Mouse (Mus musculus): Measurements from ENCODE around the gene Arhgap6. TPM values are rescaled to one million over a fixed set of nuclear protein-coding genes. Genes with fewer than 3 reads are reported as not detected.
A peak's percentile ranks its signal among the peaks of the same experiment; 100 is the strongest.
"Not testable (repeated sequence)": the region's sequence is repeated elsewhere in the genome, so short reads cannot be mapped to it uniquely, and the experiment has no call there.

Gene Arhgap6
- polyA plus RNA-seq, 1 experiment = 1.1 TPM

GRCm38 (mm10) chrX:169261034-169261433, 466.1 kb downstream of the Arhgap6 start:
- WGBS = 76% methylated on average over 3 of the region's 3 CpGs
- no peak for DNase-seq (ENCODE audit: low read depth, low spot score)

GRCm38 (mm10) chrX:169262212-169262611, 467.3 kb downstream of the Arhgap6 start:
- 70% methylated on average over 2 of the region's 2 CpGs for WGBS
- DNase-seq (ENCODE audit: low read depth, low spot score) = no peak

- no peak for DNase-seq (ENCODE audit: low read depth, low spot score)
- 66% methylated on average over 8 of the region's 8 CpGs for WGBS
Observed at GRCm38 (mm10) chrX:169263433-169264172, 468.7 kb downstream of the Arhgap6 start.

GRCm38 (mm10) chrX:169299579-169299978, 504.7 kb downstream of the Arhgap6 start:
- 55% methylated on average over 4 of the region's 4 CpGs for WGBS
- DNase-seq (ENCODE audit: low read depth, low spot score) = no peak

- WGBS = 72% methylated on average over 26 of the region's 26 CpGs
- DNase-seq (ENCODE audit: low read depth, low spot score) = no peak
Observed at GRCm38 (mm10) chrX:169302271-169303045, 507.6 kb downstream of the Arhgap6 start.

- no peak for DNase-seq (ENCODE audit: low read depth, low spot score)
- 35% methylated on average over 3 of the region's 3 CpGs for WGBS
Observed at GRCm38 (mm10) chrX:169303945-169304344, 509.0 kb downstream of the Arhgap6 start.

- DNase-seq (ENCODE audit: low read depth, low spot score) = no peak
- WGBS = 59% methylated on average over 3 of the region's 3 CpGs
Observed at GRCm38 (mm10) chrX:169308559-169308958, 513.7 kb downstream of the Arhgap6 start.

- WGBS = 30% methylated on average over 12 of the region's 12 CpGs
- DNase-seq (ENCODE audit: low read depth, low spot score) = no peak
Observed at GRCm38 (mm10) chrX:169319066-169319760, 524.3 kb downstream of the Arhgap6 start.

- WGBS = 32% methylated on average over 97 of the region's 97 CpGs
- peak; percentile 54 for DNase-seq (ENCODE audit: low read depth, low spot score)
Observed at GRCm38 (mm10) chrX:169319945-169320667, 525.2 kb downstream of the Arhgap6 start, which contains the start of gene Hccs. Hccs (minus strand) TSS chrX:169320372.

GRCm38 (mm10) chrX:169320668-169321005, 525.7 kb downstream of the Arhgap6 start:
- 27% methylated on average over 15 of the region's 15 CpGs for WGBS
- DNase-seq (ENCODE audit: low read depth, low spot score) = not testable (repeated sequence)

GRCm38 (mm10) chrX:169325929-169326595, 531.2 kb downstream of the Arhgap6 start:
- DNase-seq (ENCODE audit: low read depth, low spot score) = no peak
- 68% methylated on average over 3 of the region's 3 CpGs for WGBS

- no peak for DNase-seq (ENCODE audit: low read depth, low spot score)
- WGBS = 33% methylated on average over 3 of the region's 3 CpGs
Observed at GRCm38 (mm10) chrX:169332264-169332663, 537.4 kb downstream of the Arhgap6 start.

- no peak for DNase-seq (ENCODE audit: low read depth, low spot score)
Observed at GRCm38 (mm10) chrX:169337559-169337958, 542.7 kb downstream of the Arhgap6 start.

GRCm38 (mm10) chrX:169338213-169338612, 543.3 kb downstream of the Arhgap6 start:
- no peak for DNase-seq (ENCODE audit: low read depth, low spot score)
- WGBS = 71% methylated on average over 3 of the region's 3 CpGs

Other genes starting within 250 kb of the Arhgap6 start
- gene Frmpd4, start 217.9 kb upstream of the Arhgap6 start, polyA plus RNA-seq (2012; rRNA removed) = 0.02 and 0.04 TPM in 2 replicates
- gene Msl3, start 121.2 kb upstream of the Arhgap6 start, polyA plus RNA-seq (2012; rRNA removed) = 12.8 and 16.1 TPM in 2 replicates

All from large intestine, adult 2 months (tissue).